Mouse (Mus musculus): Measurements from ENCODE around the gene Gm3752. TPM values are rescaled to one million over a fixed set of nuclear protein-coding genes. Genes with fewer than 3 reads are reported as not detected.
"Not testable (repeated sequence)": the region's sequence is repeated elsewhere in the genome, so short reads cannot be mapped to it uniquely, and the experiment has no call there.

Gene Gm3752
- polyA plus RNA-seq (2017; shearing (Covaris generic)): 10 to 100 TPM in 1 of 2 experiments, 1 to 10 TPM in 1; 5.1 to 10.4 TPM

GRCm38 (mm10) chr14:7483662-7484061, at the start of gene Gm3752:
TSS of gene Gm3752 (minus strand) at chr14:7483762.
- not testable (repeated sequence) for ATAC-seq

- not testable (repeated sequence) for ATAC-seq
Measured at GRCm38 (mm10) chr14:7488731-7489130, 5.2 kb upstream of the Gm3752 start.

GRCm38 (mm10) chr14:7450817-7451216, 32.7 kb downstream of the Gm3752 start, which contains the start of gene Gm3755:
TSS of gene Gm3755 (minus strand) at chr14:7450917.
- not testable (repeated sequence) for ATAC-seq

GRCm38 (mm10) chr14:7422496-7422895, 61.1 kb downstream of the Gm3752 start:
- ATAC-seq: not testable (repeated sequence)

Other genes with a start within 250 kb of the Gm3752 start
- gene Gm3727, start 219.0 kb downstream of the Gm3752 start, polyA plus RNA-seq (2017; shearing (Covaris generic)): not detected
- gene Gm3739, start 168.7 kb downstream of the Gm3752 start, polyA plus RNA-seq (2017; shearing (Covaris generic)): 10 to 100 TPM in 1 of 2 experiments, 1 to 10 TPM in 1; 7.5 to 12.4 TPM
- gene Gm5797, start 151.4 kb downstream of the Gm3752 start, polyA plus RNA-seq (2017; shearing (Covaris generic)): not detected
- not detected for gene Gm8374, start 118.6 kb downstream of the Gm3752 start, polyA plus RNA-seq (2017; shearing (Covaris generic))
- not detected for gene Gm3755, start 32.8 kb downstream of the Gm3752 start, polyA plus RNA-seq (2017; shearing (Covaris generic))
- gene Gm3558, start 84.8 kb upstream of the Gm3752 start, polyA plus RNA-seq (2017; shearing (Covaris generic)): 1 to 10 TPM; 2.1 to 3.1 TPM
- not detected for gene Gm10338, start 111.8 kb upstream of the Gm3752 start, polyA plus RNA-seq (2017; shearing (Covaris generic))
- gene Gm10128, start 160.2 kb upstream of the Gm3752 start, polyA plus RNA-seq (2017; shearing (Covaris generic)): not detected